Mouse (Mus musculus) G1E-ER4 (cell line): ENCODE data around the gene Ddr1. TPM values are rescaled to one million over a fixed set of nuclear protein-coding genes. Genes with fewer than 3 reads are reported as not detected.

Experiments used
- GATA1 ChIP-seq: IDR thresholded peaks from one replicate; pipeline ENCODE4 v1.8.0; 2012; ENCODE audit warnings: low read length, inconsistent platforms
- polyA plus RNA-seq: library from polyadenylated mRNA; stranded (reverse); fragments of >175 nt; gene quantifications from 2 replicates; pipeline ENCODE4 v1.2.3, GENCODE M21; 2012

The Ddr1 gene
- polyA plus RNA-seq, 1 experiment = 0.02 TPM

DNA sequence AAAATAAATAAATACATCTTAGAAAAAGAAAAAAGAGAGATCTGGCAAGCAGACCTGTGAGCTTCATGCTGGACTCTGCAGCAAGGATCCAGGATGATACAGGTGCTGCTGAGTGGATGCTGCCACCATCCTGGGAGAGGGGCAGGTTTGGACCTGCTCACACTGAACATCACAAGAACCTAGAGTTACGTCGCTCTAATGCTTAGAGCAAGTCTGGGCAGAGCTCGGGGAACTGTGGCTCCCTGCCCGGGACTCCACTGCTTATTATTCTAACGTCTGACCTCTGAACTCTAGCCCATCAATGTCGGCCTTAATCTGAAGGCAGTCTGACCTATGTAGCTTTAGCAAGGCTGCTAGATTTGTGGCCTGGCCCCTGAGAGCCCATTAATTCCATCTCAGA, 23.8 kb downstream of the Ddr1 start:
- no peak for TF ChIP-seq GATA1

DNA sequence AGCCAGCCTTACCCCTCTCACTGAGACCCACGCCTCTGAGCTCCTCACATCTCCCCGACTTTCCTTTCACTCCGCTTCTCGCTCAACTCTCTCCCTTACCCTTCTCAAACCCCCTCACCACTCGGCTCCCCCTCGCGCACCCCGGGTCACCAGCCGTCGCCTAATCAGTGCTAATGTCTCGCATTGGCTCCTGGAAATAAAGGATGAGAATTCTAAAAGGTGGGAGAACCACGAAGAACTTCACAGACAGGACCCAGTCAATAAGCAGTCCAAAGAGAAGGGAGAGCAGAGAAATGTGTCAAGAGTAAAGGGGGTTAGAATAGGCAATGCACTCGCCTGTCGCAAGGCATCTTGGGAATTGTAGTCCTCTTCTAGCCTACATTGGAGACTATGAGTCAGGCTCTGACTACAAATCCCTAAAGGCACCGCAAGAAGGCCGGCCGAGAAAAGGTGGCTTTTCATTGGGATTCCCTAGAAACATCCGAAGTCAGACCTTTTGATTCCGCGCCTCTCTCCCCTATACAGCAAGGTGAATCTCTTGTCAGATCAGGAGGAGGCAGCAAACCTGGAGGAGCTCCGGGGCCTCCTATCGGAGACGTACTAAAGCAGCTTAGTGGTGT, 30.9 kb downstream of the Ddr1 start, which contains the start of gene Gtf2h4:
Gene Gtf2h4, minus strand, starts transcription at position 324 of the 620 bp plus-strand sequence.
- no peak for TF ChIP-seq GATA1

DNA sequence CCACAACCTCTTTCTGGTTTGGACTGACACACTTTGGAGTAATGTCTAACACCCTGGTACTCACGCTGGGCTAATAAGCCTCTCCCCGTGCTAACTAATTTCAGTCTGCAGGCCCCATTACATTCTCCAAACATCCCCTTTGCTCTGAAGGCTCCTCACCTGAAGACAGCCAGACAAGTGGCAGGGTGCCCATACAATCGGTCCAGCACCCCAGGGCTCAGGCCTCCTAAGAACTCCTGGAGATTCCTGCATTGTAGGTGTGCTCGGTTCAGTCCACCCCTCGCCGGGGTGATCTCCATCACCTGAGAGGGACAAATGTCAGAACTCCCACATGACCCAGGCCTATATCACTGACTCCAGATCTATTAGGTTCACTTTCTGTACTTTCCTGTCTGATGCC, 31.9 kb downstream of the Ddr1 start:
- no peak for TF ChIP-seq GATA1

DNA sequence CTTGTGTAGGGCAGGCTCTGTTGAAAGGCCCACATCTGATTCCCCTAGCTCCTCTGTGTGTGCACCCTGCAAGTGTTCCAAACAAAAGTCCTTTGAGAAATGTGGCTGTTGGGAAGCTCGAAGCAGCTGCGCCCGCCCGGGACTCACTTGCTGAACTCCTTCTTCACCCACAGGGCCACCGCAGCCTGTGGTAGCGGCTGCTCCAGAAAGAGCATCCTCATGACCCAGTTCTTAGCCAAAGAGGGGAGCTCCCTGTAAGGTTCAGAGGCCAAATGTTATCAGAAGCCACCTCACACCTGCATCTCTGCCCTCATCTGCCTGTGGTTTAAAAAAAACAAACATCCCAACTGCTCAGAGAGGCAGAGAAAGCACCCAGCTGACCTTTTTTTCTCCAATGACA, 32.6 kb downstream of the Ddr1 start:
- TF ChIP-seq GATA1 = no peak

DNA sequence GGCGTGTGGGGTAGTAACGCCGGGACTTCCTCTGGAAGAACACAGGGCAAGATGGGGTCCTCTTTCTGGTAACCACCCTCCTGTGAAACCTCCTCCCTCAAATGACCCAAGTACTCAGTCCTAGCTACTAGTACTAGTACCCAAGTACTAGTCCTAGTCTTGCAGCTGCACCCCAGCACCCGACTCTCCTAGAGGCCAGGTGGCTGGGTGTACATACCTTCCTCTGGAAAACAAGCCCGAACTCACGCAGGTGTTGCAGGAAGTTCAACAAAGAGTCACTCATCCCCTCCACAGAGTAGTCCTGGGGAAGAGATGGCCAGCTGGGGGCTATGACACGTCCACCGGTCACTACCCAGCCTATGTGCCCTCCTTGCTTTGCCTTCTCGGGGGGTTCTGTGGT, 34.7 kb downstream of the Ddr1 start:
- TF ChIP-seq GATA1 = no peak

DNA sequence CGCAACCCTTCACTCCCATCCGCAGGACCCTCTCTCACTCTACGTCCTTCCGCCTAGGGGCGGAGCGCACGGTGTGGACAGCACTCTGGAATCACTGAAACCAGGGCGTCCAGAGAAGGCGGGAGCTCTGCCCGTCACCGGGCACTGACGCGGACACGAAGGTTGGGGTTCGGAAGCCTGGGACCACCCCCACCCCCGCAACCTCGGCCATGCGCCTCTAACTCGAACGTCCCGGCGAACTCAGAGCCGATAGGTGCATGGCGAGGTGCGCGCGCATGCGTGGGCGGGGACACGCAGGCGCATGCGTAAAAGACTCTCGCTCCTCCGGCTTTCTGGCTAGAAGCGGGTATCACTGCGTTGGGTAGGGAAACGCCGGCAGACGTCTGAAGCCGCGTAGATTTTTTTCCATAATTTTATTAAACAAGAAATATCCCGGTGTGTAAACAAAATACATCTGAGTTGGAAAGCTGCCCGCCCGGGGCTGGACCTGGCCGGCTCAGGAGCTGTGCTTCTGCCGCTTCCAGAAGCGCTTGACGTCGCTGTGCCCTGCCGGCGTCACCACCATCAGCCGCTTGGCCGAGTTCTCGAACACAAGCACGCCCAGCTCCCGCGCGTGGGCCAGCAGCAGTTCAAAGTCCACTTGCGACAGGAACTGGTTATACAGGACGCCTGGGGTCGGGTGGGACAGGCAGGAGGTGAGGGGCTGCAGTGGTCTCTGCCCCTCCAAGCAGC, 36.9 kb downstream of the Ddr1 start, which contains the start of gene Vars2:
Gene Vars2, minus strand, starts transcription at position 259 of the 732 bp plus-strand sequence.
- TF ChIP-seq GATA1 = no peak

DNA sequence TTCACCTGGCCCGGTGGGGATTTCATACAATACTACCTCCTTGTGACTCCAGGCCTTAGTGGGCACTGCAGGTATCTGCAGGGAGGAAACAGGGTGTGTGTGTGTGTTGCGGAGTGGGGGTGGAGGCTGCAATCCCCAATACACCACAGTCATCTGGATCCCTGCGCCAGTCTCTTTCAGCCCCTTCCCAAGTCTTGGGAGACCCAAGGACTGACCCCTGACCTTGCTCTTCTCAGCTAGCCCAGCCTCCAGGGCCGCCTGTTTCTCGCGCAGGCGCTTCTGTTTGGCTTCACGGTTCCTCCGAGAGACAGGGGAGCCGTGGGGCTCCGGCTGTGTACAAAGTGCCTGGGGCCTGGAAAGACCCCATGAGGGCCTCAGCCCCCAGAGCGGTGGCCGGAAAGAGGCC, 37.6 kb downstream of the Ddr1 start:
- TF ChIP-seq GATA1 = no peak

DNA sequence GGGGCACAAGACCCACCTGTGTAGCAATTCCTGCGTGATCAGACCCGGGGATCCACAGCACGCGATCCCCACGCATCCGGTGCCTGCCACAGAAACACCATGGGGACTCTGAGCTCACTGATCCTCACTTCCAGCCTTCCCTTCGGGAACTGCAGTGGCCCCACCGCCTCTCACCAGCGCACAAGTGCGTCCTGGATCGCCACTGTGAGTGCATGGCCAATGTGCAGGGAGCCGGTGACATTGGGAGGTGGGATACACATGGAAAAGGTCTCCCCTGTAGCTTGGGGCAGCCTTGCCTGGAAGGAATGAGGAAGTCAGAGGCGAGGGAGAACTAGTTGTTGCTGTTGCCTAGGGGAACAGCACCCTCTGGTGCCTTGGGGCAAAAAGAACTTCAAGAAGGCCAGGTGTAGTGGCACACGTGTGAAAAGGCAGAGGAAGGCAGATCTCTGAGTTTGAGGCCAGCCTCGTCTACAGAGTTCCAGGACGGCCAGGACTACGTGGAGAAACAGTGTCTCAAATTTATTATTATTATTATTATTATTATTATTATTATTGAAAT, 38.4 kb downstream of the Ddr1 start:
- no peak for TF ChIP-seq GATA1

DNA sequence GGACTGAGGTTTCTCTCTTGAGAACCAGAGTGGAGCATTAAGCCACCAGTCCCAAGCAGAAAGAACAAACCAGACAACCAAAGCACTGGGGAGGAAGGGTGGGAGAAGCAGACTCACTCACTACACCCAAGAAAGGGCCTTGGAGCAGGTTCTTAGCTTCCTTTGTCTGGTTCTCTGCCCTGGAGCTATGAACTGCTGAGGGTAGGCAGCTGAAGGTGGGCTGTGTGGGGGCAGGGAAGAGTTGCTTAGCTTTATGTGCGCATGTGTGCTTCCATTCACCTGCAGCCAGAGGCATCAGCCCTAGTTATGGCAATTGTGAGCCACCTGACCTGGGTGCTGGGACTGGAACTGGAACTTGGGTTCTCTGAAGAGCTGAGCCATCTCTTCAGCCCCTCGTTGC, 51.3 kb downstream of the Ddr1 start:
- TF ChIP-seq GATA1 = no peak

DNA sequence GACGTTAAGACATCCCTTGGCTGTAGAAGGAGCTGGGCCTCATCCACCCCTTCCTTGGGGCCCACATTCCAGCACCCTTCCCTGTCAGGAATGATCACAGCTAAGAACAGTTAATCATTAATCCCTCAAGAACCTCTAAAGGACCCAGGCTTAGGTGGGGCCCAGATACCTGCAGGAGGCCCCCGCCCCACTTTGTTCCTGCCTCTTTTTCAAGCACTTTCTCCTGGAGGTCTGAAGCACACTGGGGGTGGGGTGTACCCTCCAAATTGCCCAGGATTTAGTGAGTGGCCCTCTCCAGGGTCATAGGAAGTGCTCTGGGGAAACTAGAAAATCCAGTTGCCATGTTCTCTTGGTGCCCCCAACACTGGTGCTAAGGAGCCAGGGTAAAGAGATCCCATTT, 55.0 kb downstream of the Ddr1 start:
- no peak for TF ChIP-seq GATA1

DNA sequence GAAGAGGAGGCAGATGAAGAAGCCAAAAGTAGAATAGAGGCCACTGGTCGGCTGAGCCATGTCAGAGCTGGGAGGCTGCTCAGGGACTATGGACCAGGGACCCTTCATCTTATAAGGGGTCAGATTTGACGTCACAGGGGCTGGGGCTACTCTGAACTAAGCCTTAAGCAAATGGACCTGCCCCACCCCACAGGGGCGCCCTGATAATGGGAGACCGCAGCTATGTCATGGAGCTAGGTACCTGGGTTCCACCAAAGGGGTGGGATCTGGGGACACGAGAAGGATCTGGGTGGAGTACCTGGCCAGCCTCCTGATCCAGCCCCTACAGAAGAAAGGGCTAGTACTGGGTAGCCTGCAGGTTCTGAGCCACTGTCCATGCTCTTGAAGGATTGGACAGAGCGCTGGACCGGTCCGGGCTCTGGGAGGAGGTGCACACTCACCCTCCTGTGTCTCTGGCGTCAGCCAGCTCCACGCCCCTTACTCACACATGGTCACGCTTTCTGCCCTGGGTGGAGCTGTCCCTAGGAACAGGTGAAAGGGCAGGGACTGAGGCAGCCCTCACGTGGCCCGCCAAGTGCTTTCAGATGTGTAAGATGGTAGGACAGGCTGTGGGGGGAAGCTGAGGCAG, 60.7 kb downstream of the Ddr1 start, which contains the start of gene Mucl3:
Gene Mucl3, minus strand, starts transcription at position 87 of the 628 bp plus-strand sequence.
- no peak for TF ChIP-seq GATA1

DNA sequence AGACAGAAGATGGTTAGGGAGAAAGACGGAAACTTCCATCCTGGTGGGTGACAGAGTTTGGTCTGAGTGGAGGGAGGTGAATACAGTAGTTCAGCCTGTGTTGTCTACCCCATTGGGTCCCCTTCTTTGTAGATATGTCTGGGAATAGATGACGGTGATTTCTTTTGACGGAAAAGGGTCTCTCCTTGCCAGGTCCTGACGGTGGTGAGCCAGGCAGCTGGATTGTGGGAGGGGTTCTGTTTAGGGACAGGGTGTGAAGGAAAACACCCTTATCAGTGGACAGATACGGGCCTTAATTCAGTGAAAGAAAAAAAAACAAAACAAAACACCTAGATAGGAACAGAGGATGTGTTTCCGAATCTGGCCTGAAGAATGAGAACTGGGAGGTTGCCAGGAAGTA, 65.1 kb downstream of the Ddr1 start:
- no peak for TF ChIP-seq GATA1

DNA sequence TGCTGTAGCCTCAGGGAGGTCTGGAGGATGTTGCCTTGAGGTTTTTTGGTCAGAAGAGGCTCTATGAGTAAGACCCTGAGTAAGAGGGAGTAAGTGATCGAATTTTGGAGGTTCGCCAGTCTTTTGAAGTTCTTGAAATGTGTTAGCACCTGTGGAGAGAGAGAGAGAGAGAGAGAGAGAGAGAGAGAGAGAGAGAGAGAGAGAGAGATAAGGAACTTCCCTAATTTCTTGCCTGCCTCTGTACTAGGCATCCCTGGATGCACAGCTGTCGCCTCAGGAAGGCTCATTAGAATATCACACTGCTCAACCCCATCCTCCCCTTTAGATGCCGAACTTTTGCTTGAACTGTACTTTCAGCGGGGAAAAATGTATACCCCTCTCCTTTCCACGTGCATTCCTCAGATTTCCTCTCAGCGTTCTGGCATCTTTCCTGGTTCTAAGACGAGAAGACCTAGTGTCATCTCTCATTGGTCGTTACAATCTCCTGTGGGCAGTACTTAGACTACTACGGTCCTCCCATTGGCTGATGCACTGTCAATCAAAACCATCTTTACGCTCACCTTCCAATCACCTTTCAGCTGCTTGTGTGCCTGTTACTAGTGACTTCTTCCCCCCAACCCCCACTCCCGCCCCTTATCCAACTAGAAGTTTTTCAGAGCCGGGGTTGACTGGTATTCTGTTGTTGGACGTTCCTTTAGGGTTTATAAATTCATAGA, 65.8 kb downstream of the Ddr1 start:
- no peak for TF ChIP-seq GATA1

DNA sequence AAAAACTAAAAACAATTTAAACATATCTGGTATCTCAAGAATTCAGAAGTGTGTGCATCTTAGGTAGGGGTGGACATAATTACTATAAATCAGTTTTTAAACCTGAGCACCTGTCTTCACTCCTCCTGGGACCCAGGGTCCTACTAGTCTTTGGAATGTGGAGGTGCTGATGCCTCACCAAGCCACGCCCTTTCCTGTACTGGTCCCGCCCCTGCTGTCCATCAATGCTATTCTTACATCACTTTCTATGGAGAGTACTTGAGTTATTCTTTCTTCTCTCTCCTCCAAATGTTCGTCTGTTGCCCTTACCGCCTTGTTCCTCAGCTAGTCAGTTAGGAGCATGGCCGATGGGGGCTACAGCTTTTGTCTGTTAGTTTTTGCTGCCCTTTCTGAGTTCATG, 68.1 kb downstream of the Ddr1 start:
- TF ChIP-seq GATA1 = no peak

DNA sequence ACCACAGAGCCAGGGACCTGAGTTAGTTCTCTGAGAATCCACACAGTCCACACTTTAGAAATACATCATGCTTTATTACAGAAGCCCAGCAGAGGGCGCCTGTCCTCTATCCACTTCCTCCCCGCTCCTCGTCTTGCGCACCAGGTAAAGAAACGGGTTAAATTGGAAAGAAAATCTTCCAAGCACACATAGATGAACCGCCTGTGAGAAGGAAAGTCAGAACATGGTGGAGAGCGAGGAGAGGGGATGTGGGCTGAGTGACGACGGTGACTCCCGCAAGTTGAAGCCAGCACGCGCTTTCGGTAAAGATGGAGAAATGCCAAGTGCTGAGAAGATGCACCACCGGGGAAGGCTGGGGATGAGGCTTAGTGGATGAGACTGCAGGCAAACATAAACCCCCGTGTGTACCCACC, 68.7 kb downstream of the Ddr1 start:
- no peak for TF ChIP-seq GATA1

DNA sequence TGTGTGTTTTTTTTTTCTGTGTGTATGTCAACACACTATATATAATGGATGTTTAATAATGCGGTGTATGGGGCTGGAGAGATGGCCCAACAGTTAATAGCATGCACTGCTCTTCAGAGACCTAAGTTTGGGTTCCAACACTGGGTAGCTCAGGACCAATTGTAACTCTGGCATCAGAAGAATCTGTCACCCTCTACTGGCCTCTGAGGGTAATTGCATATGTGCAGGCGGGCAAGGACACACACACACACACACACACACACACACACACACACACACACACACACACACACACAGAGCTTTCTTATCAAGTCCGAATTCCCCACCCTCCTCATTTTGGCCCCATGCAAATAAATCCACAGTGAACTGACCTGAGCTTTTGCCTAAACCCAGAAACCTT, 69.2 kb downstream of the Ddr1 start:
- no peak for TF ChIP-seq GATA1
